Mouse (Mus musculus) lung, postnatal 0 days (tissue): ENCODE measurements around the gene Pdlim1. TPM values are rescaled to one million over a fixed set of nuclear protein-coding genes. Genes with fewer than 3 reads are reported as not detected.

Experiments used
- ATAC-seq: fragments of 200-750 bp; cut with Nextera tagmentation; 2 replicates; pipeline ENCODE4 v1.8.0; 2017; ENCODE audit warnings: moderate library complexity
- DNase-seq: peaks from one replicate; pipeline ENCODE4 v3.0.0-alpha.2; 2016; ENCODE audit warnings: low spot score
- H3K27ac ChIP-seq: fragments of 300-500 bp; sonication (generic); 2 replicates; pipeline ENCODE4 v1.5.1; 2014; ENCODE audit warnings: antibody characterized with exemption, mild to moderate bottlenecking, low read length, mixed read lengths
- H3K27me3 ChIP-seq: fragments of 300-500 bp; sonication (generic); replicated peaks from 2 replicates; pipeline ENCODE4 v1.6.1; 2014; ENCODE audit warnings: low read length, mixed read lengths; ENCODE audit not compliant: insufficient read depth
- H3K36me3 ChIP-seq: fragments of 300-500 bp; sonication (generic); 2 replicates; pipeline ENCODE4 v1.6.1; 2014; ENCODE audit warnings: low read length, mixed read lengths; ENCODE audit not compliant: insufficient read depth
- H3K4me1 ChIP-seq: fragments of 300-500 bp; sonication (generic); 2 replicates; pipeline ENCODE4 v1.6.1; 2014; ENCODE audit warnings: antibody characterized with exemption, low read depth, low read length, mixed read lengths; ENCODE audit not compliant: insufficient read depth
- H3K4me2 ChIP-seq: fragments of 300-500 bp; sonication (generic); replicated peaks from 2 replicates; pipeline ENCODE4 v1.6.1; 2014; ENCODE audit warnings: low read depth, mild to moderate bottlenecking, low read length, moderate library complexity, mixed read lengths
- H3K4me3 ChIP-seq: fragments of 300-500 bp; sonication (generic); 2 replicates; pipeline ENCODE4 v1.5.1; 2014; ENCODE audit warnings: low read depth, low read length
- H3K9ac ChIP-seq: fragments of 300-500 bp; sonication (generic); replicated peaks from 2 replicates; pipeline ENCODE4 v1.6.1; 2014; ENCODE audit warnings: low read depth, mild to moderate bottlenecking
- H3K9me3 ChIP-seq: fragments of 300-500 bp; sonication (generic); 2 replicates; pipeline ENCODE4 v1.6.1; 2016; ENCODE audit warnings: low read length, mixed read lengths
- CTCF ChIP-seq: IDR thresholded peaks from 2 replicates; pipeline ENCODE4 v1.5.1; 2016; ENCODE audit warnings: antibody characterized with exemption, mild to moderate bottlenecking
- EP300 ChIP-seq: IDR thresholded peaks from 2 replicates; pipeline ENCODE4 v1.6.1; 2016; ENCODE audit warnings: antibody characterized with exemption, mild to moderate bottlenecking, control low read depth
- WGBS: fragments of 180-500 bp; shearing (Covaris S2); extraction: QIAGEN DNeasy Blood & Tissue Kit; methylation state at CpG from one replicate; pipeline ENCODE4 v1.1.7; 2014; 5-methylcytosine and 5-hydroxymethylcytosine counted together
- polyA plus RNA-seq: library from polyadenylated mRNA; unstranded; fragments of >200 nt; fragmentation: Nextera tagmentation; extraction: Ambion mirVana; gene quantifications from 2 replicates; pipeline ENCODE4 v1.2.1, GENCODE M21; 2015

Gene Pdlim1
- polyA plus RNA-seq, 1 experiment from 2014 or later = 147 TPM

- Histone ChIP-seq H3K27ac (peak overlapping the region; percentile 38; the same call in 1 of the 2 replicates), H3K36me3 (no peaks in the 10 kb centered on the region), H3K4me2 (peak overlapping the region; percentile 29), H3K4me3 (no peak overlapping the region; the same call in 1 of the 2 replicates), H3K9me3 (no peaks in the 10 kb centered on the region), H3K9ac (no peak overlapping the region), H3K27me3 (no peaks in the 10 kb centered on the region), H3K4me1 (peaks cover 4% of the 10 kb centered on the region; the same call in 1 of the 2 replicates)
- ATAC-seq = peak; percentile 34
- 25% methylated on average over 3 of the region's 3 CpGs for WGBS
- DNase-seq = peak; percentile 76
- TF ChIP-seq CTCF = no peak
- peak; percentile 72 for TF ChIP-seq EP300
Measured at GRCm38 (mm10) chr19:40268493-40268892, 3.1 kb downstream of the Pdlim1 start.

- H3K4me3 ChIP-seq = no peak overlapping the region
- H3K4me2 ChIP-seq = no peak overlapping the region
- H3K9ac ChIP-seq = no peak overlapping the region
- H3K36me3 ChIP-seq = no peaks in the 10 kb centered on the region
- TF ChIP-seq CTCF (no peak), EP300 (peak; percentile 95)
- ATAC-seq (peak; percentile 81), DNase-seq (peak; percentile 89)
- WGBS = 72% methylated on average over 1 of the region's 1 CpGs
- no peaks in the 10 kb centered on the region for H3K9me3 ChIP-seq
- no peaks in the 10 kb centered on the region for H3K27me3 ChIP-seq
- H3K4me1 ChIP-seq = peaks cover 4% of the 10 kb centered on the region; the same call in 1 of the 2 replicates
- H3K27ac ChIP-seq = no peak overlapping the region; the same call in 1 of the 2 replicates
Measured at GRCm38 (mm10) chr19:40267380-40267779, 4.3 kb downstream of the Pdlim1 start.

- no peak for DNase-seq
- Histone ChIP-seq H3K9me3 (no peaks in the 10 kb centered on the region), H3K4me1 (no peaks in the 10 kb centered on the region), H3K4me3 (no peak overlapping the region), H3K27ac (no peak overlapping the region), H3K4me2 (no peak overlapping the region), H3K9ac (no peak overlapping the region), H3K27me3 (no peaks in the 10 kb centered on the region), H3K36me3 (no peaks in the 10 kb centered on the region)
- TF ChIP-seq CTCF (no peak), EP300 (no peak)
- WGBS = 93% methylated on average over 1 of the region's 1 CpGs
- ATAC-seq = no peak
Measured at GRCm38 (mm10) chr19:40259485-40259884, 12.2 kb downstream of the Pdlim1 start.

GRCm38 (mm10) chr19:40257396-40257795, 14.2 kb downstream of the Pdlim1 start:
- Histone ChIP-seq H3K4me1 (0 out of 2 replicates have a peak, but pooled peaks cover 2% of the 10 kb centered on the region), H3K4me3 (no peak overlapping the region), H3K36me3 (no peaks in the 10 kb centered on the region), H3K9me3 (no peaks in the 10 kb centered on the region), H3K27ac (no peak overlapping the region), H3K9ac (no peak overlapping the region), H3K27me3 (no peaks in the 10 kb centered on the region), H3K4me2 (no peak overlapping the region)
- ATAC-seq (peak; percentile 40; the same call in 1 of the 2 replicates), DNase-seq (peak; percentile 22)
- 40% methylated on average over 4 of the region's 4 CpGs for WGBS
- no peak for TF ChIP-seq CTCF
- no peak for TF ChIP-seq EP300

- Histone ChIP-seq H3K27me3 (no peaks in the 10 kb centered on the region), H3K9ac (no peak overlapping the region), H3K9me3 (no peaks in the 10 kb centered on the region), H3K4me3 (no peak overlapping the region), H3K27ac (no peak overlapping the region), H3K4me1 (0 out of 2 replicates have a peak, but pooled peaks cover 2% of the 10 kb centered on the region), H3K36me3 (no peaks in the 10 kb centered on the region), H3K4me2 (no peak overlapping the region)
- ATAC-seq = no peak
- WGBS = 61% methylated on average over 2 of the region's 2 CpGs
- DNase-seq = no peak
- TF ChIP-seq CTCF (no peak), EP300 (no peak)
Measured at GRCm38 (mm10) chr19:40256376-40257050, 15.1 kb downstream of the Pdlim1 start.

GRCm38 (mm10) chr19:40255561-40255960, 16.1 kb downstream of the Pdlim1 start:
- no peaks in the 10 kb centered on the region for H3K27me3 ChIP-seq
- no peak overlapping the region for H3K4me2 ChIP-seq
- no peak overlapping the region for H3K4me3 ChIP-seq
- no peaks in the 10 kb centered on the region for H3K9me3 ChIP-seq
- 30% methylated on average over 1 of the region's 1 CpGs for WGBS
- H3K4me1 ChIP-seq = 0 out of 2 replicates have a peak, but pooled peaks cover 2% of the 10 kb centered on the region
- no peak overlapping the region for H3K27ac ChIP-seq
- TF ChIP-seq CTCF (no peak), EP300 (no peak)
- no peak overlapping the region for H3K9ac ChIP-seq
- ATAC-seq (no peak), DNase-seq (no peak)
- no peaks in the 10 kb centered on the region for H3K36me3 ChIP-seq
